Mouse (Mus musculus) stomach, embryonic 15.5 days (tissue): Measurements from ENCODE around the gene Lag3. TPM values are rescaled to one million over a fixed set of nuclear protein-coding genes. Genes with fewer than 3 reads are reported as not detected.

Experiments
- ATAC-seq: fragments of 200-750 bp; cut with Nextera tagmentation; 2 replicates; pipeline ENCODE4 v1.8.0; 2017; ENCODE audit warnings: low read depth, moderate number of reproducible peaks, moderate TSS enrichment; ENCODE audit not compliant: insufficient read depth, low FRiP score
- H3K27ac ChIP-seq: fragments of 300-500 bp; sonication (generic); 2 replicates; pipeline ENCODE4 v1.5.1; 2015; ENCODE audit warnings: mild to moderate bottlenecking, inconsistent platforms
- H3K27me3 ChIP-seq: fragments of 300-500 bp; sonication (generic); replicated peaks from 2 replicates; pipeline ENCODE4 v1.6.1; 2015; ENCODE audit warnings: inconsistent platforms
- H3K36me3 ChIP-seq: fragments of 300-500 bp; sonication (generic); 2 replicates; pipeline ENCODE4 v1.6.1; 2015; ENCODE audit warnings: inconsistent platforms
- H3K4me1 ChIP-seq: fragments of 300-500 bp; sonication (generic); 2 replicates; pipeline ENCODE4 v1.6.1; 2015; ENCODE audit warnings: inconsistent platforms
- H3K4me2 ChIP-seq: fragments of 300-500 bp; sonication (generic); 2 replicates; pipeline ENCODE4 v1.6.1; 2015; ENCODE audit warnings: mild to moderate bottlenecking, inconsistent platforms
- H3K4me3 ChIP-seq: fragments of 300-500 bp; sonication (generic); replicated peaks from 2 replicates; pipeline ENCODE4 v1.5.1; 2015; ENCODE audit warnings: inconsistent platforms
- H3K9ac ChIP-seq: fragments of 300-500 bp; sonication (generic); 2 replicates; pipeline ENCODE4 v1.6.1; 2015; ENCODE audit warnings: inconsistent platforms
- H3K9me3 ChIP-seq: fragments of 300-500 bp; sonication (generic); 2 replicates; pipeline ENCODE4 v1.6.1; 2016; ENCODE audit warnings: inconsistent platforms
- WGBS: fragments of 180-500 bp; shearing (Covaris S2); methylation state at CpG from one replicate; pipeline ENCODE4 v1.1.7; 2015; 5-methylcytosine and 5-hydroxymethylcytosine counted together
- polyA plus RNA-seq: library from polyadenylated mRNA; unstranded; fragments of >200 nt; fragmentation: Nextera tagmentation; extraction: Ambion mirVana; gene quantifications from 2 replicates; pipeline ENCODE4 v1.2.1, GENCODE M21; 2015

Lag3 gene
- polyA plus RNA-seq: 1.5 and 2.4 TPM in 2 replicates

DNA sequence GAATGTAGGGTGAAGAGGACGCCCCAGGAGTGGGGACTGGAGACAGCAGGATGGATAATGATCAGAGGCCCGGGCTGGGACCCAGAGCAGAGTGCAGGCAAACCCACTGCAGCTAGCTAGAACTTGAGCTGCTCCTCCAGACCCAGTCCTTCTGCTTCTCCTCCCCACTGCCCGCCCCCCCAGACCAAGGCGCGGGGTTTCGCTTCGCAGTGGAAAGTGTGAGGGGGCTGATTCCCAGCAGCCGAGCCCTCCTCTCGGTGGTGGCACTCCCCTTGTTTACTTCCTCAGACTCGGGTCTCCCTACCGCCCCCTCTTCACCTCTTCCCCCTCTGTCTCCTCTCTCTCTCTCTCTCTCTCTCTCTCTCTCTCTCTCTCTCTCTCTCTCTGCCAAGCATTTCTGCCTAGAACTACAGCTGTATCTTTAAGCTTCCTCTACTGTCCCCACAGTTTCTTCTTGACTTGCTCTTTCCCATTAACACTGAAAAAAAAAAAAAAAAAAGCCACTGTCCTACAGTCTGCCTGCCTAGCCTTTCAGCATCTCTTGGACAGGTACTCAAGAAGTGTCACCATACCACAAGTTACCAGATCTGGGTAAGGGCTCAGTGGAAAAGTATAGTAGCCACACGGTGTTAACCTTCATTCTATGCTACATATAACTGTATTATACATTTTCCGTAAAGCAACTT, at the start of gene Lag3:
Lag3 (minus strand) TSS at position 173 of the 686 bp plus-strand sequence.
- peak within 1 kb of the TSS; percentile 35 for H3K4me2 ChIP-seq
- H3K4me3 ChIP-seq: no peak within 1 kb of the TSS
- H3K4me1 ChIP-seq: peaks cover 43% of the 10 kb centered on the region
- 10% methylated on average over 13 of the region's 13 CpGs for WGBS
- H3K27ac ChIP-seq: 0 out of 2 replicates have a peak within 1 kb of the TSS, but pooled peaks have one; percentile 26
- no peaks in the 10 kb centered on the region for H3K9me3 ChIP-seq
- H3K9ac ChIP-seq: no peak within 1 kb of the TSS
- no peak for ATAC-seq
- H3K36me3 ChIP-seq: peaks cover 19% of the 10 kb centered on the region
- H3K27me3 ChIP-seq: 0 out of 2 replicates have a peak, but pooled peaks cover 7% of the 10 kb centered on the region

DNA sequence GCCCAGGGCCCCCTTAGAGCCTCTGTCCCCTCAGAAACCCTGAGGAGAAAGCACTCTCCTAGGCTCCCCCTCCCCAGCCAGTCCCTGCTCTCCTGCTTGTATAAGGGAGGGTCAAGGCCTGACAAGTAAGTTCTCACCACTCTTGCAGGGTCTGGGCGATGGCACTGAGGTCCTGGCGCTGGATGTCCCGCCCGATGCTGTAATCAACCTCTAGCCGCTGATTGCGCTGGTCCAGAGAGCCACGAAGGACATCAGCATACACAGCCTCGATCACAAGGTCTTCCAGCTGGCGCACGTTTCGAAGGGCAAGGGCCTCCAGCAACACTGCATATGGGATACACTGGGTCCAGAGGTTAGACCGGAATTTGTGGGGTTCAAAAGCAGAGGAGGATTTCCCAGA, 49.5 kb upstream of the Lag3 start:
- Histone ChIP-seq H3K4me2 (no peak overlapping the region), H3K27ac (no peak overlapping the region), H3K9me3 (no peaks in the 10 kb centered on the region), H3K4me3 (no peak overlapping the region), H3K36me3 (peaks cover 29% of the 10 kb centered on the region), H3K9ac (no peak overlapping the region), H3K4me1 (peaks cover 6% of the 10 kb centered on the region), H3K27me3 (no peaks in the 10 kb centered on the region)
- WGBS: 88% methylated on average over 12 of the region's 12 CpGs
- no peak for ATAC-seq

DNA sequence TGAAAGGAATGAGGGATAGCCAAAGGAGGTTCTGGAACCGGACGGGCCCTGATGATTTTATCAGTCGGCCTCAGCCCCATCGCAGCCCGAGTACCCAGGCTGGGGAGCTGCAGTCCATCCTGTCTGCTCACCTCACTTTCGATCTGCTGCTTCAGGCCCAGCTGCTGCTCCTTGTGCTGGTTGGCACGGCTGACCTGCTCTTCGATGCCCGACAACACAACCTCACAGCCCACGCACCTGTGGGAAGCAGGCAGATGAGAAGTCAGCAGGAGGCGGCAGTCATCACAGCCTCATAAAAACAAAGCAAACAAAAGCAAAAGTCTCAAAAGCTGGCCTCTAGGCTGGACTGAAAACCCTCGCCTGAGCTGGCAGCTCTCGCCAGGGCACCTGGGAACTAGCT, 48.5 kb upstream of the Lag3 start:
- H3K9me3 ChIP-seq: no peaks in the 10 kb centered on the region
- ATAC-seq: no peak
- no peaks in the 10 kb centered on the region for H3K27me3 ChIP-seq
- H3K9ac ChIP-seq: no peak overlapping the region
- peaks cover 29% of the 10 kb centered on the region for H3K36me3 ChIP-seq
- no peak overlapping the region for H3K4me2 ChIP-seq
- H3K4me1 ChIP-seq: peaks cover 6% of the 10 kb centered on the region
- 92% methylated on average over 13 of the region's 13 CpGs for WGBS
- no peak overlapping the region for H3K4me3 ChIP-seq
- no peak overlapping the region for H3K27ac ChIP-seq

DNA sequence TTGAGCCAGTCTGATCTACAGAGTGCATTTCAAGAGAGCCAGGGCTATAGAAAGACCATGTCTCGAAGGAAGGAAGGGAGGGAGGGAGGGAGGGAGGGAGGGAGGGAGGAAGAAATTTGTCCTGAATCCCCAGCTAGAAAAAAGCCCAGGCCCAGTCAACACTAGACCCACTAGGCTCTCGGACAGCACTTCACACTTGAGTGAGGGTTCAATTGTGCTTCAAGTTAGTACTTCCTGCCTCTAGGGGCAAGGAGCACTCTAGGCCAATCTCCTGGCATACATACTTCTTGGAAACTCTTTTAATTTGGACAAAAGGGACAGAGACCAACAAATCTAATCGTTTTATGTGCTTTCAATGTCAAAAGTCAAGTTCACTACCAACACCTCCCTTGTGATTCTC, 46.6 kb upstream of the Lag3 start:
- H3K36me3 ChIP-seq: peaks cover 33% of the 10 kb centered on the region
- no peaks in the 10 kb centered on the region for H3K4me1 ChIP-seq
- H3K4me2 ChIP-seq: no peak overlapping the region
- 83% methylated on average over 2 of the region's 3 CpGs for WGBS
- no peaks in the 10 kb centered on the region for H3K9me3 ChIP-seq
- H3K9ac ChIP-seq: no peak overlapping the region
- no peak overlapping the region for H3K4me3 ChIP-seq
- ATAC-seq: no peak
- H3K27ac ChIP-seq: no peak overlapping the region
- H3K27me3 ChIP-seq: no peaks in the 10 kb centered on the region

DNA sequence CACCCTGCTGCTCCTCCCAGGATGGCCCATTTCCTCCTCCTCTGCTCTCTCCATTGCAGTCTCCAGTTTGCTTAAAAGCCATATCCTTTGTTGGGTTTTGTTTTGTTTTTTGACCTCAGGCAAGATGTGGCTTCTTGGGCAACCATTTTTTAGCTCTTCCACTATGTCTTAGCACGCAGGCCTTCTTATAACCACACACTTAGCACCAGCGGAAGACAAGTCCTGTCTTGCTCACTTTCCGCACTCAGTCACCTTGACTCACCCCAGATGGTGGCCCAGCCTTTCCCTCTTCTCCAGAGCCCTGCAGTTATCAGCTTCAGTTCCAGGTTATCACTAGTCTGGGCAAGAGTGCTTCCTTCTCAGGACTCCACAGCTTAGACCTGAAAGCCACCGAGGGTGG, 43.7 kb upstream of the Lag3 start:
- no peaks in the 10 kb centered on the region for H3K4me1 ChIP-seq
- H3K36me3 ChIP-seq: peaks cover 23% of the 10 kb centered on the region
- no peaks in the 10 kb centered on the region for H3K27me3 ChIP-seq
- no peak overlapping the region for H3K4me2 ChIP-seq
- WGBS: 90% methylated on average over 4 of the region's 4 CpGs
- H3K9me3 ChIP-seq: no peaks in the 10 kb centered on the region
- H3K9ac ChIP-seq: no peak overlapping the region
- H3K27ac ChIP-seq: no peak overlapping the region
- no peak for ATAC-seq
- no peak overlapping the region for H3K4me3 ChIP-seq

DNA sequence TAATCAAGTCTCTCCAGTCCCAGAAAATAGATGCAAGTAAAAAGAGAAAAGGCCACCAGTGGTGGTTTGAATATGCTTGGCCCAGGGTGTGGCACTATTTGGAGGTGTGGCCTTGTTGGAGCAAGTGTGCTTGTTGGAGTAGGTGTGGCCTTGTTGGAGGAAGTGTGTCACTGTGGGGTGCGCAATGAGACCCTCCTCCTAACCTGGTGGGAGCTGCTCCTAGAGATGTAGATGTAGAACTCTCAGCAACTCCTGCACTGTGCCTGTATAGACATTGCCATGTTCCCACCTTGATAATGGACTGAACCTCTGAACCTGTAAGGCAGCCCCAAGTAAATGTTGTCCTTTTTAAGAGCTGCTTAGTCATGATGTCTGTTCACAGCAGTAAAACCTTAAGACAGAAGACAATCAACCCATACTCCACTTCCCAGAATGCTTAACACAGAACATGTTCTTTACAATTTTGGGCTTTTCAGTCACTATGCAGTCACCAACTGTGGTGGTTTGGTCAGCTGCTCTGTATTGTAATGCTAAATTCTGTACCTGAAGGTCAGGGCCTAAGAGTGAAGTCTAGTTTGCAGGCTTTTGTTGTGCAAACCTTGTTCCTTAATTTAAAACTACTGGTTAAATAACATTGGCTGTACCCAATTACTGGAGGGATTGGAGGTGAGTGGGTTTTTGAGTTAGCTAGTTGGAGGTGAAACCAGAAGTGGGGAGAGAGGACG, 42.6 kb upstream of the Lag3 start:
- 91% methylated on average over 2 of the region's 2 CpGs for WGBS
- no peaks in the 10 kb centered on the region for H3K4me1 ChIP-seq
- no peak overlapping the region for H3K9ac ChIP-seq
- H3K4me3 ChIP-seq: no peak overlapping the region
- ATAC-seq: no peak
- no peaks in the 10 kb centered on the region for H3K27me3 ChIP-seq
- no peaks in the 10 kb centered on the region for H3K9me3 ChIP-seq
- no peak overlapping the region for H3K27ac ChIP-seq
- H3K36me3 ChIP-seq: peaks cover 12% of the 10 kb centered on the region
- no peak overlapping the region for H3K4me2 ChIP-seq

DNA sequence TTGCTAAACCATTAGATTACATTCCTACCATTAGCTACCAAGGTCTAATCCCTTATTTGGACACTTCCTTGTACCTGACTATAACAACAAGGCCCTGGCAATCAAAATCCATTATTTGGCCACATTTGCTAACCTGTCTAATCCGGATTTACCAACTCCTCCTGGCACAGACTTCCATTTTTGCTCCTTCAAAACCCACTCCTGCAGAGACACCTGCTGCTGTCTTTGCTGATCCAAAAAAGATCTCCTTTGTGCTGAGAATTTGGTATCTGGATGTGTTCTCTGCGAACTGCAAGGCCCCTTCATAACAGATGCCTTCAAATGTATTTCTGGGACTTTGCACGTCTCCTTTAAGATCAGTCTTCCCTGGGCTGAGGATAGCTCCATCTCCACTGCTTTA, 32.0 kb upstream of the Lag3 start:
- Histone ChIP-seq H3K4me1 (no peaks in the 10 kb centered on the region), H3K27ac (no peak overlapping the region), H3K9ac (no peak overlapping the region), H3K27me3 (no peaks in the 10 kb centered on the region), H3K4me3 (no peak overlapping the region), H3K9me3 (no peaks in the 10 kb centered on the region), H3K4me2 (no peak overlapping the region), H3K36me3 (peaks cover 4% of the 10 kb centered on the region; the same call in 1 of the 2 replicates)
- WGBS: 84% methylated on average over 3 of the region's 3 CpGs
- no peak for ATAC-seq

DNA sequence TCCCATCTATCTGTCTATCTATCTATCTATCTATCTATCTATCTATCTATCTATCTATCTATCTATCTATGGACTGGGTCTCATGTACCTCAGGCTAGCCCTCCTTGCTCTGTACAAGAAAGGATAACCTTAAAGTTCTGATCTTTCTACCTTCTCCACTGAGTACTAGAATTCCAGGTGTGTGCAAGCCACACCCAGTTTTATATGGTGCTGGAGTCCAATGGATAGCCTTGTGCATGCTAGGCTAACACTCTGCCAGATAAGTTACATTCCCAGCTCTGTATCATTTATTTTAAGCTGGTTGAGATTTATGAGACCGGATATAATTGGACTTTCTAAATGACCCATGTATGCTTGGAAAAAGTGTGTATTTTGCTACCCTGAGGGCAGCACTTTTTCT, 30.2 kb upstream of the Lag3 start:
- no peaks in the 10 kb centered on the region for H3K27me3 ChIP-seq
- ATAC-seq: no peak
- H3K27ac ChIP-seq: no peak overlapping the region
- 78% methylated on average over 1 of the region's 1 CpGs for WGBS
- no peaks in the 10 kb centered on the region for H3K4me1 ChIP-seq
- no peak overlapping the region for H3K4me2 ChIP-seq
- H3K4me3 ChIP-seq: no peak overlapping the region
- H3K9me3 ChIP-seq: no peaks in the 10 kb centered on the region
- no peak overlapping the region for H3K9ac ChIP-seq
- H3K36me3 ChIP-seq: peaks cover 12% of the 10 kb centered on the region; the same call in 1 of the 2 replicates

DNA sequence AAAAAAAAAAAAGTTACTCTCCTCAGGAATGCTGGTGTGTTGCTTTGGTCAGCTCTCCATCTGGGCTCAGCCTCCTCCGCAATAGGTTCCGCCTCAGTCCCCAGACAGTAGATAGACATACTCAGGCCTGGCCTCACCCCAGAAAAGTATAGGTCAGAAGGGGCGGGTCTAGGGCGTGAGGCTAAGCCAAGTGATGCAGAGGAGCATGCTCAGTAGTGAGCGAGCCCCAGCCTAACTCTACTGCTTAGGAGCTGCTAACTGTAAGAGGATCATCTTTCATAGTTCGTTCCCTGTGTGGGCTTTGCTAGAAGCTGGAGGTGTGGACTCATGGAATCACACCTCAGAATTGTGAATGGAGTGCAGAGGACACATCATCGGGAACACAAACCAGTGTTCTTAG, 27.0 kb upstream of the Lag3 start:
- no peak overlapping the region for H3K9ac ChIP-seq
- 89% methylated on average over 7 of the region's 7 CpGs for WGBS
- H3K27ac ChIP-seq: no peak overlapping the region
- no peaks in the 10 kb centered on the region for H3K9me3 ChIP-seq
- peaks cover 38% of the 10 kb centered on the region for H3K36me3 ChIP-seq
- ATAC-seq: no peak
- H3K4me3 ChIP-seq: no peak overlapping the region
- no peaks in the 10 kb centered on the region for H3K4me1 ChIP-seq
- no peak overlapping the region for H3K4me2 ChIP-seq
- no peaks in the 10 kb centered on the region for H3K27me3 ChIP-seq

DNA sequence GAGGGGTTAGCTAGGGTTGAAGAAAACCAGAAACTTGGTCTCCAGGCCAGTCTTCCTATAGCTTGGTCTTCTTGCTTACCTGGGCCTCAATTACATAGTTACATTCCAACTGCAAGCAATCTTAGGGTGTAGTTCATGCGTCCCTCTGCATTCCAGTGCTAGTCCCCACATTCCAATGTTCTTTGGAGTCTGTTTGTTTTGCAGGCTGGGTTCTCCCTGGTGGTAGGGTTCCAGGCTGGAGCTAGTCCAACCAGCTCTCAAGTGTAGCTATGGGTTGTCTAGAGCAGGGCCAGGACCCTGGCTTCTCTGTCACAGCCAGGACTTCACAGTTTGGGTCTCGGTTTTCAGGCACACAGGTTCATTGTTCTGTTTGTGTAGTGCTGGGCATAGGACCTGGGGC, 26.0 kb upstream of the Lag3 start:
- WGBS: 70% methylated on average over 2 of the region's 2 CpGs
- Histone ChIP-seq H3K27me3 (no peaks in the 10 kb centered on the region), H3K4me1 (peaks cover 2% of the 10 kb centered on the region), H3K4me3 (no peak overlapping the region), H3K27ac (no peak overlapping the region), H3K9ac (no peak overlapping the region), H3K4me2 (no peak overlapping the region), H3K9me3 (no peaks in the 10 kb centered on the region), H3K36me3 (peaks cover 38% of the 10 kb centered on the region)
- no peak for ATAC-seq

DNA sequence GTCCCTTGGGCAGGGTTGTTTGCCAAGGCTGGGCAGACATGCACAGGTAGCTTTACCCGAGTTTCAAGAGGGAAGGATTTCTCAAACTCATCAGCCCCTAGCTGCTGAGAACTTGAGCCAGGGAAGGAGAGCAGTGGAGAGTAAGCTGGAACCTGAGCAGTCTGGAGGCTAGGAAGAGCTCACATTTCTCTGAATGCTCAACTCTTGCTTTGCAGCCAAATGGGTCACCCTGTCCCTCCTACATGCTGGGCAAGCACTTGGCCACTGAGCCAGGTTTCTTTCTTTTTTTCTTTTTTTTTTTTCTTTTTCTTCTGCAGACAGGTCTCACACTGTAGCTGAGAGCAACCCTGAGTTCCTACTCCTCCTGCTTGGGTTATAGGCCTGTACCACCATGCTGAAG, 25.2 kb upstream of the Lag3 start:
- Histone ChIP-seq H3K9me3 (no peaks in the 10 kb centered on the region), H3K4me1 (peaks cover 8% of the 10 kb centered on the region), H3K4me3 (no peak overlapping the region), H3K27me3 (no peaks in the 10 kb centered on the region), H3K4me2 (no peak overlapping the region), H3K9ac (no peak overlapping the region), H3K27ac (no peak overlapping the region), H3K36me3 (peaks cover 38% of the 10 kb centered on the region)
- 84% methylated on average over 1 of the region's 1 CpGs for WGBS
- no peak for ATAC-seq

DNA sequence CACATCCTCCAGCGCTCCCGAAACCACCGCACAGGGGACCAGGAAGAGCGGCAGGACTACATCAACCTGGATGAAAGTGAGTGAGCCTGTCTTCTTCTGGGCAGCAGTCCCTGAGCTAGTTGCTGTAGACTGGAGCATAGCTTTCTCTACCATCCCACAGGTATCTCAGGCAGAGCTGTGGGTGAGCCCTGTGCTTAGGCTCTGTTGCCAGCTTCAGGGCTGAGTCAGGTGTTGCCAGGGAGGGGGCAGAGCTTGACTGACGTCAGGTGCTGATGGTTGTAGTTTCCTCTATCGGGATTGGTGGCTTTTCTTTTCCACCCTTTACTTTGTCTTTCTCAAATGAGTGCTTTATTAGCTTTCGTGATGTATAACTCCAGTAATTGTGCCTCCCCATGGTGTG, 23.2 kb upstream of the Lag3 start:
- Histone ChIP-seq H3K9me3 (no peaks in the 10 kb centered on the region), H3K4me2 (no peak overlapping the region), H3K27me3 (no peaks in the 10 kb centered on the region), H3K36me3 (peaks cover 38% of the 10 kb centered on the region), H3K9ac (no peak overlapping the region), H3K4me1 (peaks cover 15% of the 10 kb centered on the region), H3K4me3 (no peak overlapping the region), H3K27ac (no peak overlapping the region)
- no peak for ATAC-seq
- WGBS: 91% methylated on average over 7 of the region's 7 CpGs
